Mouse (Mus musculus) hindbrain, embryonic 13.5 days (tissue): ENCODE measurements around the gene Cnnm2. TPM values are rescaled to one million over a fixed set of nuclear protein-coding genes. Genes with fewer than 3 reads are reported as not detected.

Experiments used
- ATAC-seq: fragments of 200-750 bp; cut with Nextera tagmentation; 2 replicates; pipeline ENCODE4 v1.8.0; 2017; ENCODE audit warnings: moderate TSS enrichment; ENCODE audit not compliant: low FRiP score
- H3K27ac ChIP-seq: fragments of 300-500 bp; sonication (generic); 2 replicates; pipeline ENCODE4 v1.5.1; 2015; ENCODE audit warnings: inconsistent platforms, mild to moderate bottlenecking, moderate library complexity
- H3K27me3 ChIP-seq: fragments of 300-500 bp; sonication (generic); 2 replicates; pipeline ENCODE4 v1.6.1; 2015; ENCODE audit warnings: mild to moderate bottlenecking, inconsistent platforms
- H3K36me3 ChIP-seq: fragments of 300-500 bp; sonication (generic); 2 replicates; pipeline ENCODE4 v1.6.1; 2015; ENCODE audit warnings: mild to moderate bottlenecking, inconsistent platforms
- H3K4me1 ChIP-seq: fragments of 300-500 bp; sonication (generic); replicated peaks from 2 replicates; pipeline ENCODE4 v1.6.1; 2015; ENCODE audit warnings: inconsistent platforms
- H3K4me2 ChIP-seq: fragments of 300-500 bp; sonication (generic); 2 replicates; pipeline ENCODE4 v1.6.1; 2015; ENCODE audit warnings: inconsistent platforms, mild to moderate bottlenecking, moderate library complexity
- H3K4me3 ChIP-seq: fragments of 300-500 bp; sonication (generic); 2 replicates; pipeline ENCODE4 v1.5.1; 2015; ENCODE audit warnings: mild to moderate bottlenecking, inconsistent platforms
- H3K9ac ChIP-seq: fragments of 300-500 bp; sonication (generic); 2 replicates; pipeline ENCODE4 v1.6.1; 2015; ENCODE audit warnings: mild to moderate bottlenecking, inconsistent platforms
- H3K9me3 ChIP-seq: fragments of 300-500 bp; sonication (generic); 2 replicates; pipeline ENCODE4 v1.6.1; 2016; ENCODE audit warnings: inconsistent platforms
- WGBS: fragments of 180-500 bp; shearing (Covaris S2); methylation state at CpG from one replicate; pipeline ENCODE4 v1.1.7; 2015; 5-methylcytosine and 5-hydroxymethylcytosine counted together
- polyA plus RNA-seq: library from polyadenylated mRNA; unstranded; fragments of >200 nt; fragmentation: Nextera tagmentation; extraction: Ambion mirVana; gene quantifications from 2 replicates; pipeline ENCODE4 v1.2.1, GENCODE M21; 2015

Cnnm2 gene
- polyA plus RNA-seq, 1 experiment from 2014 or later, result 5.8 TPM

- peaks cover 12% of the 10 kb centered on the region for H3K4me1 ChIP-seq
- H3K36me3 ChIP-seq, result no peaks in the 10 kb centered on the region
- no peak overlapping the region for H3K9ac ChIP-seq
- H3K9me3 ChIP-seq, result no peaks in the 10 kb centered on the region
- H3K4me2 ChIP-seq, result no peak overlapping the region
- ATAC-seq, result no peak
- 72% methylated on average over 5 of the region's 5 CpGs for WGBS
- no peak overlapping the region for H3K27ac ChIP-seq
- H3K27me3 ChIP-seq, result no peaks in the 10 kb centered on the region
- H3K4me3 ChIP-seq, result no peak overlapping the region
Measured at GRCm38 (mm10) chr19:46784038-46784437, 22.6 kb downstream of the Cnnm2 start.

GRCm38 (mm10) chr19:46784502-46784901, 23.1 kb downstream of the Cnnm2 start:
- Histone ChIP-seq H3K4me3 (no peak overlapping the region), H3K36me3 (no peaks in the 10 kb centered on the region), H3K4me1 (peaks cover 12% of the 10 kb centered on the region), H3K9me3 (no peaks in the 10 kb centered on the region), H3K27me3 (no peaks in the 10 kb centered on the region), H3K4me2 (no peak overlapping the region), H3K27ac (no peak overlapping the region), H3K9ac (no peak overlapping the region)
- no peak for ATAC-seq
- 91% methylated on average over 6 of the region's 6 CpGs for WGBS

GRCm38 (mm10) chr19:46785633-46786032, 24.2 kb downstream of the Cnnm2 start:
- no peak overlapping the region for H3K9ac ChIP-seq
- H3K27ac ChIP-seq, result no peak overlapping the region
- peaks cover 12% of the 10 kb centered on the region for H3K4me1 ChIP-seq
- 85% methylated on average over 4 of the region's 4 CpGs for WGBS
- H3K4me2 ChIP-seq, result no peak overlapping the region
- no peaks in the 10 kb centered on the region for H3K27me3 ChIP-seq
- no peak overlapping the region for H3K4me3 ChIP-seq
- H3K36me3 ChIP-seq, result no peaks in the 10 kb centered on the region
- H3K9me3 ChIP-seq, result no peaks in the 10 kb centered on the region
- no peak for ATAC-seq

GRCm38 (mm10) chr19:46789782-46790181, 28.4 kb downstream of the Cnnm2 start:
- H3K4me1 ChIP-seq, result peaks cover 5% of the 10 kb centered on the region
- no peak overlapping the region for H3K9ac ChIP-seq
- no peak for ATAC-seq
- no peaks in the 10 kb centered on the region for H3K27me3 ChIP-seq
- no peaks in the 10 kb centered on the region for H3K9me3 ChIP-seq
- no peak overlapping the region for H3K27ac ChIP-seq
- no peak overlapping the region for H3K4me3 ChIP-seq
- WGBS, result 91% methylated on average over 1 of the region's 1 CpGs
- no peak overlapping the region for H3K4me2 ChIP-seq
- H3K36me3 ChIP-seq, result no peaks in the 10 kb centered on the region

- Histone ChIP-seq H3K4me2 (no peak overlapping the region), H3K9me3 (no peaks in the 10 kb centered on the region), H3K4me1 (no peaks in the 10 kb centered on the region; the same call in 1 of the 2 replicates), H3K36me3 (no peaks in the 10 kb centered on the region), H3K9ac (no peak overlapping the region), H3K4me3 (no peak overlapping the region), H3K27me3 (no peaks in the 10 kb centered on the region), H3K27ac (no peak overlapping the region)
- WGBS, result 94% methylated on average over 7 of the region's 7 CpGs
- ATAC-seq, result no peak
Measured at GRCm38 (mm10) chr19:46791360-46791759, 30.0 kb downstream of the Cnnm2 start.

- no peak for ATAC-seq
- H3K4me3 ChIP-seq, result no peak overlapping the region
- no peaks in the 10 kb centered on the region for H3K9me3 ChIP-seq
- no peaks in the 10 kb centered on the region for H3K36me3 ChIP-seq
- H3K4me2 ChIP-seq, result no peak overlapping the region
- H3K4me1 ChIP-seq, result no peaks in the 10 kb centered on the region; the same call in 1 of the 2 replicates
- no peak overlapping the region for H3K9ac ChIP-seq
- 83% methylated on average over 8 of the region's 8 CpGs for WGBS
- H3K27me3 ChIP-seq, result no peaks in the 10 kb centered on the region
- H3K27ac ChIP-seq, result no peak overlapping the region
Measured at GRCm38 (mm10) chr19:46791921-46792320, 30.5 kb downstream of the Cnnm2 start.

GRCm38 (mm10) chr19:46792480-46792879, 31.1 kb downstream of the Cnnm2 start:
- Histone ChIP-seq H3K9ac (no peak overlapping the region), H3K27ac (no peak overlapping the region), H3K27me3 (no peaks in the 10 kb centered on the region), H3K4me2 (no peak overlapping the region), H3K9me3 (no peaks in the 10 kb centered on the region), H3K4me3 (no peak overlapping the region), H3K36me3 (no peaks in the 10 kb centered on the region), H3K4me1 (no peaks in the 10 kb centered on the region; the same call in 1 of the 2 replicates)
- ATAC-seq, result no peak
- 88% methylated on average over 3 of the region's 3 CpGs for WGBS

- no peak for ATAC-seq
- H3K36me3 ChIP-seq, result no peaks in the 10 kb centered on the region
- 74% methylated on average over 8 of the region's 8 CpGs for WGBS
Measured at GRCm38 (mm10) chr19:46794181-46794580, 32.8 kb downstream of the Cnnm2 start.

GRCm38 (mm10) chr19:46799903-46800583, 38.6 kb downstream of the Cnnm2 start:
- Histone ChIP-seq H3K4me2 (no peak overlapping the region), H3K4me1 (peaks cover 4% of the 10 kb centered on the region; the same call in 1 of the 2 replicates), H3K27ac (no peak overlapping the region), H3K4me3 (no peak overlapping the region), H3K9me3 (no peaks in the 10 kb centered on the region), H3K27me3 (no peaks in the 10 kb centered on the region), H3K36me3 (no peaks in the 10 kb centered on the region), H3K9ac (no peak overlapping the region)
- ATAC-seq, result no peak
- 90% methylated on average over 4 of the region's 4 CpGs for WGBS

More at GRCm38 (mm10) chr19:46794181-46794580, 32.8 kb downstream of the Cnnm2 start:
- H3K9ac ChIP-seq, result no peak overlapping the region
- no peaks in the 10 kb centered on the region for H3K9me3 ChIP-seq
- no peak overlapping the region for H3K4me2 ChIP-seq
- no peak overlapping the region for H3K4me3 ChIP-seq
- no peaks in the 10 kb centered on the region; the same call in 1 of the 2 replicates for H3K4me1 ChIP-seq
- no peak overlapping the region for H3K27ac ChIP-seq
- no peaks in the 10 kb centered on the region for H3K27me3 ChIP-seq

GRCm38 (mm10) chr19:46801492-46801891, 40.1 kb downstream of the Cnnm2 start:
- no peak overlapping the region for H3K9ac ChIP-seq
- H3K36me3 ChIP-seq, result no peaks in the 10 kb centered on the region
- no peak overlapping the region for H3K4me2 ChIP-seq
- H3K4me1 ChIP-seq, result peaks cover 8% of the 10 kb centered on the region; the same call in 1 of the 2 replicates
- no peak for ATAC-seq
- no peaks in the 10 kb centered on the region for H3K9me3 ChIP-seq
- no peak overlapping the region for H3K27ac ChIP-seq
- WGBS, result 91% methylated on average over 7 of the region's 7 CpGs
- no peaks in the 10 kb centered on the region for H3K27me3 ChIP-seq
- H3K4me3 ChIP-seq, result no peak overlapping the region

GRCm38 (mm10) chr19:46802306-46802705, 40.9 kb downstream of the Cnnm2 start:
- Histone ChIP-seq H3K9ac (no peak overlapping the region), H3K27me3 (no peaks in the 10 kb centered on the region), H3K36me3 (no peaks in the 10 kb centered on the region), H3K4me2 (no peak overlapping the region), H3K4me3 (no peak overlapping the region), H3K27ac (no peak overlapping the region), H3K9me3 (no peaks in the 10 kb centered on the region), H3K4me1 (peaks cover 8% of the 10 kb centered on the region; the same call in 1 of the 2 replicates)
- no peak for ATAC-seq
- WGBS, result 77% methylated on average over 9 of the region's 9 CpGs

GRCm38 (mm10) chr19:46803732-46804131, 42.3 kb downstream of the Cnnm2 start:
- Histone ChIP-seq H3K9me3 (no peaks in the 10 kb centered on the region), H3K27ac (no peak overlapping the region), H3K27me3 (no peaks in the 10 kb centered on the region), H3K9ac (no peak overlapping the region), H3K4me3 (no peak overlapping the region), H3K4me1 (peaks cover 8% of the 10 kb centered on the region; the same call in 1 of the 2 replicates), H3K36me3 (no peaks in the 10 kb centered on the region), H3K4me2 (no peak overlapping the region)
- 65% methylated on average over 2 of the region's 2 CpGs for WGBS
- ATAC-seq, result no peak

- peaks cover 8% of the 10 kb centered on the region; the same call in 1 of the 2 replicates for H3K4me1 ChIP-seq
- 94% methylated on average over 6 of the region's 6 CpGs for WGBS
- H3K27me3 ChIP-seq, result no peaks in the 10 kb centered on the region
- H3K9ac ChIP-seq, result no peak overlapping the region
- H3K9me3 ChIP-seq, result no peaks in the 10 kb centered on the region
- H3K4me3 ChIP-seq, result no peak overlapping the region
- no peak overlapping the region for H3K4me2 ChIP-seq
- ATAC-seq, result no peak
- H3K36me3 ChIP-seq, result no peaks in the 10 kb centered on the region
- H3K27ac ChIP-seq, result no peak overlapping the region
Measured at GRCm38 (mm10) chr19:46804751-46805150, 43.4 kb downstream of the Cnnm2 start.
